Mouse (Mus musculus): ENCODE results near the gene Hbs1l. TPM values are rescaled to one million over a fixed set of nuclear protein-coding genes. Genes with fewer than 3 reads are reported as not detected.

Hbs1l gene
- polyA plus RNA-seq, 1 experiment from 2014 or later, result 59.2 TPM

DNA sequence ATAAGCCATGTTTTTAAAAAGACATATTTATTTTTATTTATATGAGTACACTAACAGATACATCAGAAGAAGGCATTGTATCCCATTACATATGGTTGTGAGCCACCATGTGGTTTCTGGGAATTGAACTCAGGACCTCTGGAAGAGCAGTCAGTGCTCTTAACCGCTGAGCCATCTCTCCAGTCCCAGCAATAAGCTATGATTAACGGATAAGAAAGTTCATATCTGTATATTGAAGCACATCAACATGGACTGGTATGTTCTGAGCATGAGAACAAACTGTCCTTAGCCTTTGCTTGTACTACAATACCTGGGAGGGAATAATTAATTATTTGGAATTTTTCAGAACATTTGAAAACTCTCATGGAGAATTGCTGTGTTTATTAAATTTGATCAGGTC, 25.9 kb upstream of the Hbs1l start:
- 82% methylated on average over 2 of the region's 2 CpGs for WGBS

DNA sequence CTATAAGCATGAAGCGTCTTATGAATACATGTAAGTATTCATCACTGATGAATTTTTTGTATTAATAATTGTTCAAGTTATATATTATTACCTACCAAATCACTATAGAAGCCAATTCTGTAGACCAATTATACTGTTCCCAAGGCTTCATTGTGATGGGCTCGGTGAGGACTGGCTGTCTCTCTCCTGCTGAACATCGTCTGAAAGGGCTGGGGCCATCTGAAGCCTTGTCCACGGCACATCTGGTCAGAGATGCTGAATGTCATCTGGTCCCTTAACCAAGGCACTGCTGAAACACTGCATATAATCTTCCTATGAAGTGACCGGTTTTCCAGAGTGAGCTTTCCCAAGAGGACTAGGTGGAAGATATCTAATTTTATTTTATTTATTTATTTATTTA, 24.9 kb upstream of the Hbs1l start:
- Histone ChIP-seq H3K27ac (no peak overlapping the region), H3K9ac (no peak overlapping the region), H3K36me3 (no peaks in the 10 kb centered on the region), H3K4me1 (replicated peaks) (0 out of 2 replicates have a peak, but pooled peaks cover 3% of the 10 kb centered on the region), H3K27me3 (no peaks in the 10 kb centered on the region), H3K9me3 (replicated peaks) (no peaks in the 10 kb centered on the region), H3K4me3 (no peak overlapping the region), H3K4me2 (no peak overlapping the region)
- ATAC-seq (replicated peaks; ENCODE audit: insufficient number of reproducible peaks, insufficient read depth, low FRiP score, low read depth), result no peak
- 84% methylated on average over 5 of the region's 5 CpGs for WGBS

More for the DNA sequence above, 25.9 kb upstream of the Hbs1l start:
- Histone ChIP-seq H3K4me1 (replicated peaks) (0 out of 2 replicates have a peak, but pooled peaks cover 3% of the 10 kb centered on the region), H3K36me3 (no peaks in the 10 kb centered on the region), H3K4me2 (no peak overlapping the region), H3K9me3 (replicated peaks) (no peaks in the 10 kb centered on the region), H3K9ac (no peak overlapping the region), H3K27ac (no peak overlapping the region), H3K27me3 (no peaks in the 10 kb centered on the region), H3K4me3 (no peak overlapping the region)
- no peak for ATAC-seq (replicated peaks; ENCODE audit: insufficient number of reproducible peaks, insufficient read depth, low FRiP score, low read depth)

DNA sequence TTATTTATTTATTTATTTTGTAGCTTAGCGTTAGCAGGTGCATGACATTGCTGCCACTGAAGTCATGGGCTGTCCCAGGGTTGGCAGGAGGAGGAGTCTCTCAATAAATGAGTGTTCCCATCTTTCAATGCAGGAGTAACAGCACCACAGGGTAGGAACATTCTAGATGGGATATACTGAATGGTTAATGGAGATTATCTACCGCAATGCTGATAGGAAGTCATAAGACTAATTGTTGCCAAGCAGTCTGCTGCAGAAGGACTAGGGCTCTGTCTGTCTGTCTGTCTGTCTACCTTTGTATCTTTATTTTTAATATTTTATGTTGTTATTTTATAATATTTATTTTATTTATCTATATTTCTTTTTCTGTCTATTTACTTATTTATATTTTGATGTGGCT, 24.5 kb upstream of the Hbs1l start:
- no peak for ATAC-seq (replicated peaks; ENCODE audit: insufficient number of reproducible peaks, insufficient read depth, low FRiP score, low read depth)
- H3K27me3 ChIP-seq, result no peaks in the 10 kb centered on the region
- H3K9ac ChIP-seq, result no peak overlapping the region
- no peak overlapping the region for H3K4me3 ChIP-seq
- no peaks in the 10 kb centered on the region for H3K36me3 ChIP-seq
- no peak overlapping the region for H3K27ac ChIP-seq
- no peaks in the 10 kb centered on the region for H3K9me3 ChIP-seq (replicated peaks)
- H3K4me1 ChIP-seq (replicated peaks), result 0 out of 2 replicates have a peak, but pooled peaks cover 3% of the 10 kb centered on the region
- WGBS, result 89% methylated on average over 2 of the region's 2 CpGs
- no peak overlapping the region for H3K4me2 ChIP-seq

DNA sequence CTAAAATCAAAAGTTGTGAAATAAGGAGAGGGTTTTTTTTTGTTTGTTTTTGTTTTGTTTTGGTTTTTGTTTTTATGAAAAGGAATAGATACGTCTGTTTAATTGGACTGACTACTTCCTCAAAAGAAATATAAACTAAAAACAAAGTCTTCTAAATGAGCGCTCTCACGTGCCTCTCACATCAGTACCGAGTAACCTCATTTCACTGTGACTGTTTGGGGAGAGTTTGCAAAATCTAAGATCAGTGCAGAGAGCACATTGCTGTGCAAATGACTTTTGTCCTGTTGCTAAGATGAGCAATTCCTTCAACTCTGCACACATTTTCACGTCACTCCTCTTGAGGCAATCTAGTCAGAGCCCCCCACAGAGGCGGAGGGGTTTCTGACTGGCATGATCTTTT, 24.0 kb upstream of the Hbs1l start:
- Histone ChIP-seq H3K9me3 (replicated peaks) (no peaks in the 10 kb centered on the region), H3K4me2 (no peak overlapping the region), H3K4me3 (no peak overlapping the region), H3K4me1 (replicated peaks) (0 out of 2 replicates have a peak, but pooled peaks cover 3% of the 10 kb centered on the region), H3K9ac (no peak overlapping the region), H3K36me3 (no peaks in the 10 kb centered on the region), H3K27me3 (no peaks in the 10 kb centered on the region), H3K27ac (no peak overlapping the region)
- ATAC-seq (replicated peaks; ENCODE audit: insufficient number of reproducible peaks, insufficient read depth, low FRiP score, low read depth), result no peak
- 66% methylated on average over 6 of the region's 6 CpGs for WGBS

DNA sequence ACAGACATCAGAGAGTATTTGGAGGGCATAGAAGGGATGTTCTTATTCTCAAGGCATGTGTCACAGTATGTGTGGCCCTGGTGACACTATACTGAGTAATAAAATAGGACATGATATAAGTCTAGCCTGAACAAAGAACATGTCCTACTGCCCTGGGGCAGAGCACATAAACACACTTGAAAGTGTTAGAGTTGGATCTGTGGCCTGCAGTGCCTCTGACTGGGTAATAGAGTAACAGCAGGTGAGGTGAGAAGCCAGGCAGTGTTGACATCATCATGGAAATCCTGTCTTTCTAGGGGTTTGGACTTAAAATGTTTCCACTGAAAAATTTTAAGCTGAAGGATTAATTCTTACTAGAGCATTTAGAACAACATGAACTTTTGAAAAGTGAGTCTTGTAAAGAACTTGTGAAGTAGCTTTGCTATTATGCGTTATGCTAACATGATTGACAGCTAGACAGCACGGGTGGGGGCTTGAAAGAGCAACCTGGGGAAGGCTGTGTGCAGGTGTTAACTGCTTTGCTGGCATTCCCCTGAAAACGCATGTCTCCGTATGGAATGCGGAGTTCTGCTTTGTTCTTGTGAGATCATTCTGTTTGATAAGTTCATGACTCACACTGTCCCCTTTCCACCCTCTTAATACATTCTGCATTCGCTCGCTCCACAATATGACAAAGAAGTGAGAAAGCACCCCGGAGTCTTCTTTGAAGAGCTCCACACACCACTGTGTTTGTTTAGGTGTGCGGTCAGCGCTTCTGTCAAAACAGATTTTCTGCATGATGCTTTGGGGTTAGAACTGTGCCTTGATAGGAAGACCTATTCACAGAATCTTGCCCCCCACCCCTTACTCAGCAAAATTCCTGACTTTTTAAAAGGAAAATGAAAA, 8.3 kb upstream of the Hbs1l start:
- 62% methylated on average over 10 of the region's 10 CpGs for WGBS
- H3K4me1 ChIP-seq (replicated peaks), result no peaks in the 10 kb centered on the region
- no peak overlapping the region for H3K27ac ChIP-seq
- ATAC-seq (replicated peaks; ENCODE audit: insufficient number of reproducible peaks, insufficient read depth, low FRiP score, low read depth), result no peak
- H3K27me3 ChIP-seq, result no peaks in the 10 kb centered on the region
- H3K9me3 ChIP-seq (replicated peaks), result no peaks in the 10 kb centered on the region
- no peak overlapping the region for H3K4me3 ChIP-seq
- no peak overlapping the region for H3K9ac ChIP-seq
- no peak overlapping the region for H3K4me2 ChIP-seq
- no peaks in the 10 kb centered on the region for H3K36me3 ChIP-seq

DNA sequence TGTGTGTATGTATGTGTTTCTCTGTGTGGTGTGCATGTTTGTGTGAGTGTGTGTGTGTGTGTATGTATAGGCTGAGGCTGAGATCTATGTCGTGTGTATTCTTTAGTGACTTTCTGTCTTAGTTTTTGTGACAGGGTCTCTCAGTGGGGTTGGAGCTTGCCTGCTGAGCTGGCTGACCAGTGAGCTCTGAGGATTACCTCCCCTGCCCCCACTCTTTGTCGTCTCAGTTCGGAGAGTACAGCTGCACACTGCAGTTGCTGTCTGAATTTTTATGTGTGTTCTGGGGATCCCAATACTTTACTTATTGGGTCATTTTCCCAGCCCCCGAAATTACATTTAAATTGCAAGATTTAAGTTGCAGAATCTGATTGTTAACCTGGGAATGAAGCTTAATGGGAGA, 4.6 kb upstream of the Hbs1l start:
- WGBS, result 43% methylated on average over 4 of the region's 4 CpGs
- Histone ChIP-seq H3K9ac (no peak overlapping the region), H3K4me2 (no peak overlapping the region), H3K4me3 (no peak overlapping the region), H3K4me1 (replicated peaks) (no peaks in the 10 kb centered on the region), H3K36me3 (no peaks in the 10 kb centered on the region), H3K9me3 (replicated peaks) (no peaks in the 10 kb centered on the region), H3K27me3 (no peaks in the 10 kb centered on the region), H3K27ac (no peak overlapping the region)
- no peak for ATAC-seq (replicated peaks; ENCODE audit: insufficient number of reproducible peaks, insufficient read depth, low FRiP score, low read depth)

DNA sequence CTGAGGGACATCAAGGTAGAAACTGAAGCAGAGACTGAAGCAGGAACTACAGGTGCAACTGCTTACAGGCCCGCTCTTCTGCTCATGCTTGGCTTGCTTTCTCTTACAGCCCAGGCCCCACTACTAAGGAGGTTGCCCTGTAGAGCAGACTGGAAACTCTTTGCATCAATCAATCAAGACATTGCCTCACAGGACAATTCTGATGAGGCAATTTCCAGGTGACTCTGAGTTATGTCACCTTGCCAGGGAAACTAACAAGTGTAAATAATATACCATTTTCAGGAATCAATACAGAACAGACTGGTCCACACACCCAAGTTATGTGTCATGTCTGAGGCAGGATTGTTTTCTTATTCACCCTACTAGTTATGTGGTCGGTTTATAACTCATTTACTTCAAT, 1.6 kb upstream of the Hbs1l start:
- ATAC-seq (replicated peaks; ENCODE audit: insufficient number of reproducible peaks, insufficient read depth, low FRiP score, low read depth), result no peak
- Histone ChIP-seq H3K4me1 (replicated peaks) (peaks cover 14% of the 10 kb centered on the region), H3K36me3 (no peaks in the 10 kb centered on the region), H3K27me3 (no peaks in the 10 kb centered on the region), H3K4me2 (no peak overlapping the region), H3K27ac (no peak overlapping the region), H3K4me3 (no peak overlapping the region), H3K9me3 (replicated peaks) (no peaks in the 10 kb centered on the region), H3K9ac (no peak overlapping the region)
- 92% methylated on average over 2 of the region's 2 CpGs for WGBS

DNA sequence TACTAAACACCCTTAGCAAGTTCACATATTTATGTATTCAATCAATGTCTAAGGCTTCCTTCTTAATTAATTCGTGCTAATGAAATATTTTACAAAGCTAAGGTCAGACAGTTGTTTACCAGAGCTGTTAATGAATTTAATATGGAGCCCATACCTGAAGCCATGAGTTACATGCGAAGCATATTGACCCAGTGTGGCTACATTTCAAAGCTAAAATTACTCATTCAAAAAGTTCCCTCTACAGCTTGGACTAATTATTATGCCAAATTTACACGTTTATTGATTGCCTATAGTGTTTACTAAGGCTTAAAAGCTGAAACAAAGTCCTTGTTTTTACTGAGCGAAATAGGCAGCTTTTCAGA, 401 bp upstream of the Hbs1l start:
- no peak for ATAC-seq (replicated peaks; ENCODE audit: insufficient number of reproducible peaks, insufficient read depth, low FRiP score, low read depth)
- Histone ChIP-seq H3K4me3 (peak overlapping the region; percentile 84), H3K27ac (no peak overlapping the region), H3K36me3 (peaks cover 4% of the 10 kb centered on the region; the same call in 1 of the 2 replicates), H3K9ac (no peak overlapping the region), H3K9me3 (replicated peaks) (no peaks in the 10 kb centered on the region), H3K4me2 (peak overlapping the region; percentile 61), H3K4me1 (replicated peaks) (peaks cover 14% of the 10 kb centered on the region), H3K27me3 (no peaks in the 10 kb centered on the region)
- WGBS, result 49% methylated on average over 4 of the region's 4 CpGs

DNA sequence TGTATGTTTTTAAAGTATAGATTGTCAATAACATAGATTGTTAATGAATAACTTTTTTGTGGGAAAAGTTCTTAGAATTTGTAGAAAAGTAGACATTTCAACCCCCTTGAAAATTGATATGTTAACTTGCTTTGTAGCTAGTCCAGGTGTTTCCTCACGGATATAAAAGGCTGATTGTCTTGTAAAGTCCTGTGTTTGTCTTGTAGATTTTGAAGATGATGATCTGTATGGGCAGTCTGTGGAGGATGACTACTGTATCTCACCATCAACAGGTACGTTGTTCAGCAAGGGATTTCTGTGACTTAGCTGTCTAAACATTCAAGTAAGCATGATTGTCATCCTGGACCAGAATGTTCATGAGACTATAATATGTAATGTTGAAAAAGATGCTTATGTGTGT, 3.2 kb downstream of the Hbs1l start:
- no peak overlapping the region for H3K4me2 ChIP-seq

DNA sequence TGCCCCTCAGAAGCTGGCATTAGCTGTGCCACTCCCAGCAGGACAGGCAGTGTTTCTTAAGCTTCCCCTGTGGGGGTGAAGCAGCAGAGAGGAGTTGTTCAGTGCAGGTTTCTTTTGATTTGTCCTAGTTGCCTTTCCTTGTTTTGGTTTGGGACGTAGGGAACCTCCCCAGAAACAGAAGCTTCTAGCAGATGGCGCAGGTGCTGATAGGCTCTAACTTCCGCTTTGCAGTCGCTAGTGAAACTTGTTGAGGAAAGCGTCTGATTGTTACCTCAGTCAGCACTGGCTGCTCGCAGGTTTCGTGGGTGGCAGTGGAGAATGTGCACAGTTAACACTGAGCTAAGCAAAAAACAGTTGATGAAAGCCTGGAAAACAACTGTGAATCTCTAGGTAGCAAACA, 6.0 kb downstream of the Hbs1l start:
- Histone ChIP-seq H3K27me3 (no peaks in the 10 kb centered on the region), H3K4me3 (no peak overlapping the region), H3K4me2 (no peak overlapping the region), H3K36me3 (peaks cover 29% of the 10 kb centered on the region), H3K4me1 (replicated peaks) (peaks cover 11% of the 10 kb centered on the region), H3K27ac (no peak overlapping the region), H3K9me3 (replicated peaks) (no peaks in the 10 kb centered on the region), H3K9ac (no peak overlapping the region)
- ATAC-seq (replicated peaks; ENCODE audit: insufficient number of reproducible peaks, insufficient read depth, low FRiP score, low read depth), result no peak
- WGBS, result 81% methylated on average over 7 of the region's 7 CpGs

More for the DNA sequence above, 3.2 kb downstream of the Hbs1l start:
- ATAC-seq (replicated peaks; ENCODE audit: insufficient number of reproducible peaks, insufficient read depth, low FRiP score, low read depth), result no peak
- H3K4me1 ChIP-seq (replicated peaks), result peaks cover 14% of the 10 kb centered on the region
- no peak overlapping the region for H3K27ac ChIP-seq
- H3K36me3 ChIP-seq, result peaks cover 16% of the 10 kb centered on the region
- WGBS, result 79% methylated on average over 2 of the region's 2 CpGs
- H3K27me3 ChIP-seq, result no peaks in the 10 kb centered on the region
- H3K9ac ChIP-seq, result no peak overlapping the region
- no peaks in the 10 kb centered on the region for H3K9me3 ChIP-seq (replicated peaks)
- H3K4me3 ChIP-seq, result no peak overlapping the region

DNA sequence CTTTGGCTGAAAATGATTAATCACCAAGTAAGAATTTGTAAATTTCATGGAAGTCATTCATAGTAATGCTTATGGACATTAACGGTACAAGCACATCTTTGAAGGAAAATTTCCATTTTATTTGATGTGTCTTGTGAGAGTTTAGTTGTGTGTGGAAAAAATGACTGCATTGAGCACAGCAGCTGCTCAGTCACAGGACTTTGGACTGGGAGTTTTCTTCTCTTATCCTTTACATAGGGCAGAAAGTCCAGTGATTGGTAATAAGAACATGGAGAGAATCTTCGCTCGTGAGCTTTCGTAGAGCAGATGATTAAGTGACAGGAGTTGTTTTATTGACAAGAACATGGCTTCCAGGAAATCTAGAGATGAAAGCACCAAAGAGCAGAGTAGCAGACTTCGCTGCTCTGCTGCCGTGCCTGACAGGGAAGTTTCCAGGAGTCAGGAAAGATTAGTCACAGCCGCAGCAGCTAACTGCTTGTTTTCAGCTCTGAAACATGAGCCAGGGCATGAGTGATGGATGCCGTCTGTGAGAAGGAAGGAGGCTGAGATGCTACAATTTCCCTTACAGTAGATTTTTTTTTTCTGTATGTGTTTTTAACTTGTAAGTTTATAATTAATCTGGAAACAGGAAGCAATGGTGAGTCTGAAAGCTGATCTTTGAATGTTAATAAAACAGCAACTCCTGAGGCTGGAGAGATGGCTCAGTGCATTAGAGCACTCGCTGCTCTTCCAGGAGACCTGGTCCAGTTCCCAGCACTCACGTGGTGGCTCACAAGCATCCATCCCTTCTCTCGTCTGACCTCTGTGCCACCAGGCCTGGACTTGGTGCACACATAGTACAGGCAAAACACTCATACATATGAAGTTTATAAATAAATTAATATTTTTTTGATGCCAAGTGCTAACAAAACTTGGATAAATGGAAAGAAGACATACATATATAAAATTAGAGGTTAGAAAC, 9.2 kb downstream of the Hbs1l start:
- Histone ChIP-seq H3K4me2 (no peak overlapping the region), H3K27ac (no peak overlapping the region), H3K27me3 (no peaks in the 10 kb centered on the region), H3K9ac (no peak overlapping the region), H3K36me3 (peaks cover 31% of the 10 kb centered on the region), H3K9me3 (replicated peaks) (no peaks in the 10 kb centered on the region), H3K4me3 (no peak overlapping the region), H3K4me1 (replicated peaks) (no peaks in the 10 kb centered on the region)
- no peak for ATAC-seq (replicated peaks; ENCODE audit: insufficient number of reproducible peaks, insufficient read depth, low FRiP score, low read depth)
- WGBS, result 66% methylated on average over 11 of the region's 11 CpGs
